Mouse (Mus musculus): Measurements from ENCODE around the gene Pitpnm2.
A peak's percentile ranks its signal among the peaks of the same experiment; 100 is the strongest.

Gene Pitpnm2

DNA sequence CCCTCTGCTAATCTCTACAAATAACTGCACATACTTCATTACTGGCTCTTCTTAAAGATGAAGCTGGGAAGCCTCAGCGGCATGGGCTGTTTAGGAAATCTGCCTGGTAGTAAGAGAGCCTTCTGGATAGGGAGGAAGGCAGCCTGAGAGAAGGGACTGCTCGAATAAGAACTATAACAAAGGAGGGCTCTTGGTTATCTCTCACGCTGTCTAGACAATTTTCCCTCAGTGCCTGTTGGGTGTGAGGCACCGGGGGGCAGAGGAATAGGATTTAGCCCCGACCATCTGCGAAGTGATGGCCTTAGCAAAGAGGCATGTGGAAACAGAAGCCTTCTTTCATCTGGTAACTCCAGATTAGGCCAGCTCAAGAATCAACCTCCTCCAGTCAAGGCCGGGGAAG is 2.3 kb downstream of the Pitpnm2 start:
- DNase-seq: no peak

DNA sequence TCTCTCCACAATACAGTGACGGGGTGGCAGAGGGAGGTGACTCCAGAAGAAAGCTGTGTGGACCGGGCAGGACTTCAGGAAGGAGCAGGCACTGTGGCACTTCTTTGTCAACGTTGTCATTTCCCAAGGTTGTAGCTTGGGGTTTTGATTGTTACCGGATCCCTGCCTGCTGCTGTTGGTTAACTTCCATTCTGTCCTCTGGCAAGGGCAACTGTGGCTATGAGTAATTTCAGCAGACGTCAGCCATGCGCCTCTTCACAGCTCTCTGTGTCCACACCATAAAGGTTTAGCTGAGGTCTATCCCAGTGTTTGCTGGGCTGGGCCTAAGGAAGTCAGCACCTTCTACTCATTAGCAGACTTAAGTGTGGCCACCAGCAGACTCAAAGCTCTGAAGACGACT is 4.7 kb downstream of the Pitpnm2 start:
- no peak for DNase-seq

DNA sequence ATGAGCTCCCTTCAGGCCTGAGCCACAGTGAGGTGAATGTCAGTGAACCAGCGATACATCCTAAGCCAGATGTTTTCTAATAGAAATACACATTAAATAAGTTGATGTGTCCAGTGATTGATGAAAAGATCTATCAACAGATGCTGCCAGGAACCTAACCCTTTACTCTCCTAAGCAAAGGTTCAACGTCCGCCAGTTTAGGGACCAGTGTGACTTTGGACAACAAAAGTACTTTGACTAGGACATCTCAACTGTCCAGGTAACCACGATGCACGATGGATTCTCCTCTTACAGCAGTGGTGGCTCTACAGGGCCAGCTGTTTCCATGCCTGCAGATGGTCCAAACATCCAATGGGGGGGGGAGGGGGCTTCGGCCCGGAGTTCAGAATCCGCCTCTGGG is 5.1 kb downstream of the Pitpnm2 start:
- DNase-seq: no peak

DNA sequence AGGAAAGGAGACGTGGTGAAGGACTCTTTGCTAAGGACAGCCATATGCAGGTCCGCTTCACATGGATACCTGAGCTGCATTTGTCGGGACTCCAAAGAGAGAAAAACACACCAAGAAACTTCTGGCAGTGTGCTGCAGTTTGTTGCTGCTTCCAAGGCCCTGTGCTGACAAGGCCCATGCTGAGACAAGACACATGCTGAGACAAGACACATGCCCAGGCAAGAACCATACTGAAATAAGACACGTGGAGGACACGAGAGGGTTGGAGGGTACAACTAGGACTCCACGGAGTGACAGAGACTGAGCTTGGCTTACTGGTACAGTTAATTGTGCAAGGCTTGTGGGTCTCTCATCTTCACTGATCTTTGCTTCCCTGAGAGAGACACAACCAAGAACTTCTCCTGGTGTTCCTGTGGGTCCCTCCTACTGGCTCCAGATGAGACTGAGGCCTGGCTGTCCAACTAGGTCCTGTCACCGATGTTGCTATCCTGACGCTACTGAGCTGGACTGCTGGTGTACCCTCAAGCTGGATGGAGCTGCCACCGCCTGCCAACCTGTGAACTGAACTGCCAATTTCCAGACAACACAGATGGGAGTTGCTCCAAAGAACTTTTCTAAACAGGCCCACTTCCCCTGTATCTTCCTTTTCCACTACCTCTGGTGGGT is 6.2 kb downstream of the Pitpnm2 start:
- no peak for DNase-seq

DNA sequence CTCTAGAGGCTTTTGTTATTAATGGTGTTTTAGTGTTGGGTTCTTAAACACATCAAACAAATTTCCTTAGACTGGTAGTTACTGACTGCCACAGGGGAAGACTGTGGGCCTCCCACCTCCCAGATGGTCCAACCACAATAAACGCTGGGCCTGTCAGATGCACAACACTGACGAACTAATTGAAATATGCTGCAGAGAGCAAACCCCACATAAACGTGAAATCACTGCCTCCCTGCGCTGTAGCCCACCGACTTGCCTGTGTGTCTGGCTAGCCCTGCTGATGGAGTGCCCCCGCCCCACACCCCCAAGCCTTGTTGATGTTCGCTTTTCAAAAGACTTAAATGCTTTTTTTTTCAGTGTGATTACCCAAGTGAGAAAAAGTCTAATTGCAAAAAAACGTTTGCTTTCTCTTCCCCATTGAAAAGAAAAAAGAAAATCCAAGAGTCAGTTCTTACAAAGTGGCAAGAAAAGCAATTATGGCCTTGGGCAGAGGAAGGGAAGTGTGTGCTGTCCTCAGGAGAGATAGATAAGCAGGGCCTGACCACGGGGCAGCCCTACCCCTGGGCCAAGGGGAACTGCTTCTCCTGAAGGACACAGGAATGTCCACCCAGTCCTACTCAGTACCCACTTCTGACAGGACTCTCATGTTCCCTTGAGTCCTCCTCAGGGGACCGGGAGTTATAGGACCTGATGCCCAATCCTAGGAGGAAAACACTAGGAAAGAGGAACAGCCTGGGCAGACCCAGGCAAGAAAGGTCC is 7.7 kb downstream of the Pitpnm2 start:
- no peak for DNase-seq

DNA sequence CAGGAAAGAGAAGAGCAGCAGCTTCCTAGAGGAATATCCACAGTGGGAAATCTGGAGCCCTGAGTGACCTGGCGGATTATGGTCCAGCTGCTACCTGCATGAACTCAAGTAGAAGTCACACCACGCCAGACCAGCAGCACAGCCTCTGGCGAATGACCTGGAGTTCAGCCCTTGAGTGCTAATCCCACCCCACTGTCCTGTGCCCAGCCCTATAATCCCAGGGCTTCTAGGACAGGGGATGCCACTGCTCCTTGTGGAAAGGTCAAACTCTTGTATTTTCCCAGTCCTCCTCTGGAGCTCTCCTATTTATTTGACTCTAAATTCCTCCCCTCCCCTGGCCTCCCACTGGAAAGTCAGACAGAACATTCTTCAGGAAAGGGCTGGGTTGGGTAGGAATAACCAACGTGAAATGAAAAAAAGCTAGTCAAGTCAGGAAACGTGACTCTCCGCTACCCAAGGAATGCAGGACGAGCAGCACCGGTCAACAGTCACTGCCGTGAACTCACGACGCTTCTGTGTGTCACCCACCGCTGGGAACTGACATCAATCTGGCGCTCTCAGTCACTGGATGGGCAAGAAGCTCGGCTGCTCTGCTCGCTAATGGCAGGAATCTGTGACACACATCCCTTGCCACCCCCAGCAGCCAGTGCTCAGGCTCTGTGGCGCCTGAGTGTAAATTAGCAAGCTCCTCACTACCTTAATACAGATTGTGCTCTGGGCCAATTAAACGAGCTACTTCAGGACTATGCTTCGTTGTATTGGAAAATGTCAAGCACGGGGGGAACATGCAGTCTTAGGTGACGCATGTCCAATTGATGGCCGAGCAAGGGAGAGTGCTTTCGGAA is 8.5 kb downstream of the Pitpnm2 start:
- DNase-seq: no peak

DNA sequence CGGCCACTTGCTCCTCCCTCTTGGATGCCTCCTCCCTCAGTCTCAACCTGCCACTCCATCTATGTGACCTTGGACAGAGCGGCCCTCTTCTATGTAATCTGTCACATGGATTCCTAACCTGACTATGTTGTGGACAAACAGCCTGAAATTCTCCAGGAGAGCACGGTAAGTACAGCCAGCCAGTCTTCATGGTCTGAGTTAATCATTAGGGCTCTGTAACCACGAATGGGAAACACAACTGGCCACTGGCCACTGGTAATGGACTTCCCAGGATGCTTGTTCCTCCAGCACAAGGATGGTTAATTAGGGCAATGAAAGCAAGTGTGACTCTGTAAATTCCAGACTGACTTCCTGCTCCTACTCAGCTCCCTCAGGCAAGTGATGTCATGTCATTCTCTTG is 13.4 kb downstream of the Pitpnm2 start:
- DNase-seq: no peak

DNA sequence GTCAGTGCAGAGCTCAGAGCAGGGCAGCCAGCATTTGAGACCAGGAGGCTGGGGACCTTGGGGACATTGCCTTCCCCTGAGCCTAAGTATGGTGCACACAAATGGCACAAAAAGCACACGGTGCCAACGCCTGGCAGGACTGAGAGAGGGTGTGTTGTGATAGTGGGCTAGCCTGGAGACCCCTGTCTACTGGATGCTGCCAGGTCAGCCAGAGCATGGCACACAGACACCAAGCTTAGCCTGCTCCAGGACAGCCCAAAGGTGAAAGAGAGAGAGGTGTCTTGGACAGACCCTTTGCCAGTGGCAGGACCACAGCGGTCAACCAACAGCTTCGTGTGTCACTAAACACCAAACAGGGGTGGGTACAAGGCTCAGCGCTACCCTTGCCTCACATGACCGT is 14.8 kb downstream of the Pitpnm2 start:
- DNase-seq: no peak

DNA sequence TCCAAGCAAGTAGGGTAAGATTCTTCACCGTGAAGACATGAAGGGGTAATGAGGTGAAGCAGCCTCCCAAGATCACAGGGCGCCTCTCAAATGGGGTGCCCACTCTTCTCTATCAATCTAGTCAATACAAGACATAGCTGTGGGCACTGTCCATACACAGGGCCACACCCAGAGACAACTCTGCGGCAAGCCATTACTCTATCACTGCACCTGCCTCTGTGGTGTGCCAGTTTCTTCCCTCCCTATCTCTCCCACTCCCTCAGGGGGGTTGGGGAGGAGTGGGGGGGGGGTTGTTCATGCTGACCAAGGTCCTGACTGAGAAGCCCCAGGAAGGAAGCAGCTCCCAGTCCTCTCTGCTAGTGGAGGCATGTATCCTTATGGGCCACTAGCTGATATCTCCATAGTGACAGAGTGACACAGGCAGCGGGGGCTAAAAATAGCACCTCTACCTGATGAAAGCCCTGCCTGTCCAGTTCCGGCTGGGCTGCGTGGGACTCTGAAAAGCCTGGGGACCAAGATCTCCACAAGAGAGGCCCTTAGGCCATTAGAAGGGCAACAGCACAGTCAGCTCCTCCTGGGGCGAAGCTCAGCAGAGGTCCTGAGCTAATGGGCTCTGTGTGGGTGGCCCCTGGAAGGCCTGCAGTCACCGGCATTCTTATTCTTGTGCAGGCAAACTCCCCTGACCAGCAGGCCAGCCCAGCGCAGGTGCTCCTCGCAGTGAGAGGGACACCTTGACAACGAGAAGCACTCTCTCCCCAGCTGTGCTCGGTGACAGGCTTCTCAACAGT is 15.5 kb downstream of the Pitpnm2 start:
- DNase-seq: peak; percentile 65

DNA sequence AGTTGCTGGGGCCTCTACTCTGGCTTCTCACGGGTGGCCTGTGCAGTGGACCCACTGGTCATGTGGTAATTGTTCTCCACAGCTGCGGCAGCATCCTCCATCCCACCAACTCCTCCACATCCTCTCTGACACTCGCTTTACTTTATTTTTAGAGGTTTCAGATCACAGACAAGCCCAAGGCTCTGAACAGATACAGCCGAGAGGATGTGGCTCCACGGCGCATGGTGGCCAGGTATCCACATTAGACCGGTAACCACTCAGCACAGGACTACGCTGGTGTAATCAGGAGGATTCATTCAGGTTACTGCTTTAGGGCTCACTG is 16.5 kb downstream of the Pitpnm2 start:
- peak; percentile 74 for DNase-seq

DNA sequence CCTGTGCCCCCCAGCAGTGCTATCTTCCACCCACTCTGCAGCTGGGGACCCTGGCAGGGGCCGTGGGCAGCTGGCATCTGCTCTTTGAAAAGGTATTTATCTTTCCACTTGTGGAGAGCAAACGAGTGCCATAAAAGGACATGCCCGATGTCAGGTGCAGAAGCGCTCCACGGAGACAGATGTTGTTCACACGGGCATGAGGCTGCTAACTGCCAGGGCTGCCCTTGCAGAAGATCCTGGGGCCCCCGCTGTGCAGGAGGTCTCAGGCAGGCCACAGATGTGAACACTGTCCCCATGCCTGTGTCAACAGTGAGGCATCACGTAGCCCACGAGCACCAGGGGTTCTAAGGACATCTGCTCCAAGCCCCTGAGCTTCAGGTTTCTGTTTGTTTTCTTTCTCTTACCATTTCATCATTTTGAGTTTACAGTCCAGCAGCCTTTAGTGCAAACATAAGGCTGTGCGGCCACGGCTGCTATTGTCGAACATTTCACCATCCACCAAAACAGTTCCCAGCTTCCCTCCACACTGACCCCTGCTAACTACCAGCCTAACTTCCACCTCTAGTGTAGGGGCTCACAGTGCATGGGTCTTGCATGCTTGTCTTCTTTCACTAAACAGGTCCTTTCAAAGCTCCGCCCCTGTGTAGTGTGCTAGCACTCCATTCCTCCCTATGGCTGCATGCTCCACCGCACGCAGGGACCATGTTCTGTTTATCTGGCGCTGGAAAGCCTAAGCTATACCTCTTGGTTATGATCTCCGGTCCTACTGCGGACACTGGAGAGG is 17.0 kb downstream of the Pitpnm2 start:
- DNase-seq: peak; percentile 86

DNA sequence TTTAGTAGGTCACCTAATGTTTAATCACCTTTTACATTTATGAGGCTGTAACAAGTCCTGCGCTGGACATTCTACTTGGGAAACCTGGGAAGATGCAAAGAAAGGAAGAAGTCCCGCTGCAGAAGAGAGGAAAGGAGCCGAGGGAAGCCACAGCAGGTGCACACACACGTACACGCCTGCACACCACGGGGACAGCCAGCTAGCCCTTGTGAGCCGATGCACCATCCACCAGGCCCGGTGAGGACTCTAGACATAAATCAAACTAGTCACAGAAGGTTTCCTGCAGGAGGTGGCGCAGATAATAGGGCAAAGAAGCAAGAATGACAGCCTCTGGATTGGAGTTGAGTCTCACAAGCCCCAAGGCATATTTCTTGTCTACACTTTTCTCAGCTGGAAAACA is 19.1 kb downstream of the Pitpnm2 start:
- peak; percentile 63 for DNase-seq

DNA sequence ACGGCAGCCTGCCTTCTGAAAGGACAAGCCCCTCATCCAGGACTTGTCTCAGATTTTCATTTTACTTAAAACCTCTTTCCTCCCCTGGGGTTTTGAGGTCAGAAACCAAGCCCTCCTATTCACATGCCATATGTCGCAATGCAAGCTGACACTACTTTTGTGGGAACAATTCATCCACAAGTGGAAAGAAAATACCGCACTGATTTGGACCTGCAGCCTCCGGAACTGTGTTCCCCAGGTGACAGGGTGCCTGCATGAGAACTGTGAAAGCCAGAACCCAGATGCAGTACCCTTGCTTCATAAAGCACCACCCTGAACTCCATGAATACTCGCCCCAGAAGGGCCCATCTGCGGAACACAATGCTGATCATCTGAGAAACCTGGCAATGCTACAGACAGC is 22.4 kb downstream of the Pitpnm2 start:
- peak; percentile 56 for DNase-seq

DNA sequence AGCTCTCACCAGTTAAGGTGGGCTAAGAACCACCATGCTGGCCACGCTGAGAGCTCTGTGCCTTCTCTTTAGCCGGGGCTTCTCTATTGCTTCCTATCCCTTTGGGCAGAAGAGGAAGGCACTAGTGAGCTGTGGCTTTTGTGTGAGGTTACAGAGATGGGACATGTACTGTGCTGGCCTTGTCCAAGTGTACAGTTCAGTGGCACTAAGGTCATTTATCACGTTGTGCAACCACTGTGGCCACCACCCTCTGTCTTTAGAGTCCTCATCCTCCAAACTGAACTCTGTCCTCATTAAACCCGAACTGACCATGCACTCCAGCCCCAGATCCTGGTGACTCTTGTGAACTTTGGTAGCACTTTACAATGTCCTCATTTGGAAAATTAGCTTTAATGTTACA is 23.1 kb downstream of the Pitpnm2 start:
- no peak for DNase-seq

DNA sequence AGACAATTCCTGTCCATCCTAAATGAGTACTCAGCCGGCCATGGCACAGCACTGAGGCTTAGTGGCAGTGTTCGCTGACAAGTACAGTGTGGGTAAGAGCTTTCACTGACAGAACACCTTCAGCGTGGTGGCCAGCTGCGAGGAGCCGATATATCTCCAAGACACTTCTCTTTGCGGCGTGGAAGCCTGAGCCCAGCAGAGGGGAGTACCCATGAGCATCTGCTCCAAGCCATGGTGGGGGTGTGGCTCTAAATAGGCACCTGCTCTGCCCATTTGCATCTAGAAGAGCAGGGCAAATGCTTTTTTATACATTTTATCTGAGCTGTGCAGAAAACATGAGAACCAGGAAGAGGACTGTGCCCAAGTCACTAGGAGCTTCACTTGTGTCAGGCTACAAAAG is 23.7 kb downstream of the Pitpnm2 start:
- DNase-seq: peak; percentile 68

DNA sequence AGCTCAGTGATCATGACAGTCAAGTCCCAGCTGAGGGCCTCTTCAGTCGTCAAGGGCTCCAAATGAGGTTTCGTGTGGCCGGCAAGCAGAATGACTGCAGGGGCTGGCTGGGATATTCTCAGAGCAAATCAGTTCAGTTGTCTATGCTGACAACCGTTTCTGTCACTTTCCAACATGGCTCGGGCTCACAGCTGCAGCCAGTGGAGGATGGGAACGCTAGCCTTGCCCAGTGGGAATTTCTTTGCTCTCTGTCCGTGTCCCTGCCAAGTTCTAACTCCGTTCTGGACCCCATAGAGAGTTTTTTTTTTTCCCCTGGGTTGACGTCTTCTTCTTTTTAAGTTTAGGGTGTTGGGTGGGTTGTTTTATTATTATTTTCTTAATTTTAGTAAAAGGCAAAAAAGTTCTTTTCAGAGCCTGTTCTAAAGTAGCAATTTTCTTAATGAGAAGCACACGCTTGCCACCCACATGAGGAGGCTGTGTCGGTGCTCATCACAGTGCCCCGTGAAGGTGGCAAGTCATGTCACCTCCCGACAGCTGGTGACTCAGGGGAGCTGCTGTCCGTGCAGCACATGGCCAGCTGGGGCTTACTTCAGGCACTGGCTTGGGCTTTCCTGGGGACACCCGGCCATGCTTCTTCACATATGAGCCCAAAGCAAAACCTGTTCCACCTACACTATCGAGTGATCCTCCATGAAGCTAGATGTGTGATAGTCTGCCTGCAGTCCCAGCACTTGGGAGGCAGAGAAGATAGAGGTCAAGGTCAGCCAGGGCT is 25.1 kb downstream of the Pitpnm2 start:
- no peak for DNase-seq

DNA sequence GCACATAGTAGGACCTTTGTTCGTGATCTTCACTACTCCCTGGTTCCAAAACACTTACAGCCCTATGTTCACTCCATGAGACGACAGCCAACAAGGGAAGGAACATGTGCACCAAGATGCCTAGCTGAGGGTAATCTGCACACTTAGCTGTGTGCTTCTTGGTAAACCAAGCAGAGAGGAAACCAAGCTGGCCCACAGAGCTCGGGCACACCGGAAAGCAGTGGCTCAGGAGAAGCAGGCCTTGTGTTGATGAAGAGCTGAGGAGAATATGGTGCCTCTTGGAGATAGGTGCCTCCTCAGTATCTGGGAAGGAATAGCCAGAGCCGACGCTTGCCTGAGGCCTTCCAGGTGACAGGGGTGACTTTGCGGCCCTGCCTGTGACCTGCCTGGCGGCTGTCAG is 26.0 kb downstream of the Pitpnm2 start:
- peak; percentile 53 for DNase-seq

DNA sequence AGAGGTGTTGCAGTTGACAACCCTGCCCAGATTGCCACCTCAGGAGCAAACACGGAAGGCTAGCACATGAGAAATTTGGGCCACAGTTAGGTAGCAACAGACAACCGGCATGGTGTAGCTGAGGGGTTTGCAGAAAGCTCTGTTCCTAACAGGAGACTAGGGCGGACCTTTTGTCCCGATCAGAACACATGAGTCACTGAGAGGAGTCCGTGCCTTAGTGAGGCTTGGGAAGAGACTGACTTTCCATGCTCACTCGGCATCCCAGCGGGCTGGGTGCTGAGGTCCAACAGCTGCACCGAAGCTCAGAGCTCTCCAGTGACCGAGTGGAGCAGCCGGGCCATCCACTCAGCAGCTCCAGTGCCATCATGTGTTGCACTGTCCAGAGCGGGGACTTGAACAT is 26.9 kb downstream of the Pitpnm2 start:
- DNase-seq: no peak

DNA sequence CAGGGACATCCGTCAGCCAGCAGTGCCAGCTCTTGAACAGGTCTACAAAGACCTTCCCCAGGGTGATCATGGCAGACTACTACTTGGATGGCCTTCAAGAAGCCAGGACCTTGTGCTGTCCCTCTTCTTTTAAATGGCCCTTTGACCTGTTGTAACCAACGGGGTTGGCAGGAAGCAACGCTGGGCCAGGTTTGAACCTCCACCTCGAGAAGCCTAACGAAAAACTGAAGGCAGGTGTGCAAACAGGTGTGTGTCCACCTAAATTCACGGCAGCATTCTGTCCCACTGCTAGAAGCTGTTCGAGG is 27.9 kb downstream of the Pitpnm2 start:
- peak; percentile 57 for DNase-seq

DNA sequence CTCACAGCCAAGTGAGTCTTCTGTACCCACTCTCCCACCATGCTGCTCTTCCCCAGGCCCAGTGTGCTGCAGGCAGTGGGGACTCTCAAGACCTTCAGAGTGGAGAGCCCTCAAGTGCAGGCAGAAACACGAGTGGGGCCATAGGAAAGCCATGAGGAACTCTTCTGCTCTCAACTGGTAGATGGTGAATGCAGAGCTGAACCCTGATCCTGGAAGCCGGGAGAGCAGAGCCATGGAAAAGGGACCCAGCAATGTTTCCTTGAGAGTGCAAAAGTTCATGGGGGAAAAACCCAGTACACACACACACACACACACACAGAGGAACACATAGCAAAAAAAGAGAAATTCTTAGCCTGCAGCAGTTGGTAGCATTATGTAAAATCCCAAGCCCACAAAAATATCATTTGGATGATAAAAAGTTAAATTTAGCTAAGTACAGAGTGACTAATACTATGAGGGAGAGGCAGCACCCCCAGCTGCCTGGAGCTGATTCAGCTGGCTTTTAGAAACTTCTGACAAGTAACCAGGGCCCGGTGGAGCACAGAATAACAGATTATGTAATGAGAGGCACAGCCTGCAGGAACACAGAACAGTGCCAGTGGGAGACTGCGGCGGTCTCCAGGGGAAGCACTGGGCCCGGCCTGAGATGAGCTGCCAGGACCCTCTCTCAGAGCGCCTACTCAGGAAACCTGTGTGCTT is 28.4 kb downstream of the Pitpnm2 start:
- DNase-seq: no peak

DNA sequence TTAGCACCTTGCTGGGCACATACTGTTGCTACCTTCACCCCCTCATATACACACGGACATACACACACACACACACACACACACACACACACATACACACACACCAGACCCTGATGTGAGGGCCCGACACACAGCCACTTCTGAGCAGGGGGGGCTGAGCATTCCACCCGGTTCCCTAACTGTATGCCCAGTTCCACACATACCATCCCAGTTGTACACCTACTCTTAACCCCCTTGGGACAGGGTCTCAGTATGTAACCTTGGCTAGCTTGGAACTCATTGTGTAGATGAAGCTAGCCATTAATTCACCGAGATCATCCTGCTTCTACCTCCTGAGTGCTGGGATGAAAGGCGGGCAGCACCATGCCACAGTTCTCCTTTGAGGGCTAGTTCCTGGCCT is 29.0 kb downstream of the Pitpnm2 start:
- DNase-seq: no peak

All from thymus, postnatal 4 days (tissue).